Mouse (Mus musculus) liver, adult 2 months (tissue): ENCODE measurements around the gene Hadhb. TPM values are rescaled to one million over a fixed set of nuclear protein-coding genes. Genes with fewer than 3 reads are reported as not detected.

ENCODE experiments used
- DNase-seq: peaks from one replicate; pipeline ENCODE4 v3.0.0-alpha.2; 2011; ENCODE audit warnings: low read depth, low spot score; ENCODE audit errors: extremely low read depth
- H3K27ac ChIP-seq: fragments of 200-500 bp; replicated peaks from 2 replicates; pipeline ENCODE4 v1.5.1; 2012; ENCODE audit warnings: low read depth, mild to moderate bottlenecking, control low read depth, inconsistent platforms, low read length; ENCODE audit not compliant: insufficient read depth
- H3K27me3 ChIP-seq: fragments of 200-500 bp; 2 replicates; pipeline ENCODE4 v1.6.1; 2012; ENCODE audit warnings: mild to moderate bottlenecking, moderate library complexity, low read length, inconsistent platforms; ENCODE audit not compliant: control insufficient read depth, insufficient read depth
- H3K36me3 ChIP-seq: fragments of 200-500 bp; 2 replicates; pipeline ENCODE4 v1.6.1; 2012; ENCODE audit warnings: low read length, inconsistent platforms; ENCODE audit not compliant: control insufficient read depth, insufficient read depth
- H3K4me1 ChIP-seq: fragments of 200-500 bp; 2 replicates; pipeline ENCODE4 v1.6.1; 2011; ENCODE audit warnings: low read length; ENCODE audit not compliant: control insufficient read depth, insufficient read depth
- H3K4me3 ChIP-seq: fragments of 200-500 bp; 2 replicates; pipeline ENCODE4 v1.5.1; 2011; ENCODE audit warnings: low read depth, mild to moderate bottlenecking, control low read depth, low read length, moderate library complexity; ENCODE audit not compliant: insufficient read depth
- H3K79me2 ChIP-seq: fragments of 200-500 bp; 2 replicates; pipeline ENCODE4 v1.6.1; 2012; ENCODE audit warnings: inconsistent platforms, mild to moderate bottlenecking, low read length, moderate library complexity; ENCODE audit not compliant: control insufficient read depth, insufficient read depth
- H3K9ac ChIP-seq: fragments of 200-500 bp; 2 replicates; pipeline ENCODE4 v1.6.1; 2012; ENCODE audit warnings: low read depth, mild to moderate bottlenecking, control low read depth, inconsistent platforms, low read length
- CTCF ChIP-seq: fragments of 200-500 bp; IDR thresholded peaks from 2 replicates; pipeline ENCODE4 v1.5.1; 2011; ENCODE audit warnings: low read depth, low read length, control low read depth
- POLR2A ChIP-seq: fragments of 200-500 bp; IDR thresholded peaks from 2 replicates; pipeline ENCODE4 v1.6.1; 2011; ENCODE audit warnings: low read length, control low read depth; ENCODE audit not compliant: insufficient read depth; ENCODE audit errors: extremely low read depth
- WGBS: fragments of 180-500 bp; shearing (Covaris S2); methylation state at CpG from one replicate; pipeline ENCODE4 v1.1.7; 2018; 5-methylcytosine and 5-hydroxymethylcytosine counted together
- polyA plus RNA-seq: library from polyadenylated mRNA; depleted of rRNA; stranded (reverse); fragments of >200 nt; gene quantifications from 2 replicates; pipeline ENCODE4 v1.2.3, GENCODE M21; 2012
- total RNA-seq: library from RNA; depleted of rRNA; stranded (reverse); fragments of >200 nt; gene quantifications from 2 replicates; pipeline ENCODE4 v1.2.3, GENCODE M21; 2014

Hadhb gene
- total and polyA plus RNA-seq, 2 experiments: 137 to 252 TPM

- Histone ChIP-seq H3K27me3 (peaks cover 13% of the 10 kb centered on the region), H3K9ac (no peak overlapping the region), H3K36me3 (no peaks in the 10 kb centered on the region), H3K4me3 (no peak overlapping the region), H3K4me1 (peaks cover 3% of the 10 kb centered on the region), H3K27ac (no peak overlapping the region), H3K79me2 (no peaks in the 10 kb centered on the region)
- TF ChIP-seq POLR2A: no peak
- TF ChIP-seq CTCF: no peak
- 91% methylated on average over 6 of the region's 6 CpGs for WGBS
- DNase-seq: no peak
Measured at GRCm38 (mm10) chr5:30108233-30108632, 46.8 kb upstream of the Hadhb start.

GRCm38 (mm10) chr5:30109899-30110298 is 45.1 kb upstream of the Hadhb start:
- Histone ChIP-seq H3K79me2 (no peaks in the 10 kb centered on the region), H3K27me3 (peaks cover 22% of the 10 kb centered on the region), H3K4me3 (no peak overlapping the region), H3K9ac (no peak overlapping the region), H3K4me1 (peaks cover 6% of the 10 kb centered on the region), H3K36me3 (no peaks in the 10 kb centered on the region), H3K27ac (no peak overlapping the region)
- TF ChIP-seq POLR2A (no peak), CTCF (no peak)
- no peak for DNase-seq
- 93% methylated on average over 2 of the region's 2 CpGs for WGBS

GRCm38 (mm10) chr5:30110371-30111060 is 44.5 kb upstream of the Hadhb start:
- no peak for DNase-seq
- Histone ChIP-seq H3K36me3 (no peaks in the 10 kb centered on the region), H3K4me3 (no peak overlapping the region), H3K9ac (no peak overlapping the region), H3K27me3 (peaks cover 16% of the 10 kb centered on the region), H3K4me1 (peaks cover 5% of the 10 kb centered on the region), H3K79me2 (no peaks in the 10 kb centered on the region), H3K27ac (no peak overlapping the region)
- WGBS: 56% methylated on average over 22 of the region's 22 CpGs
- no peak for TF ChIP-seq CTCF
- TF ChIP-seq POLR2A: no peak

GRCm38 (mm10) chr5:30111126-30111525 is 43.9 kb upstream of the Hadhb start:
- no peak for DNase-seq
- no peak overlapping the region for H3K27ac ChIP-seq
- WGBS: 8% methylated on average over 18 of the region's 18 CpGs
- H3K36me3 ChIP-seq: no peaks in the 10 kb centered on the region
- H3K4me3 ChIP-seq: no peak overlapping the region
- H3K27me3 ChIP-seq: peaks cover 10% of the 10 kb centered on the region
- no peak for TF ChIP-seq POLR2A
- TF ChIP-seq CTCF: peak; percentile 30; the same call in 1 of the 2 replicates
- no peaks in the 10 kb centered on the region for H3K79me2 ChIP-seq
- H3K9ac ChIP-seq: no peak overlapping the region
- H3K4me1 ChIP-seq: peaks cover 5% of the 10 kb centered on the region

- H3K79me2 ChIP-seq: no peaks in the 10 kb centered on the region
- WGBS: 64% methylated on average over 3 of the region's 3 CpGs
- H3K4me1 ChIP-seq: peaks cover 5% of the 10 kb centered on the region; the same call in 1 of the 2 replicates
- no peaks in the 10 kb centered on the region for H3K36me3 ChIP-seq
- no peak overlapping the region for H3K9ac ChIP-seq
- DNase-seq: no peak
- no peak overlapping the region for H3K4me3 ChIP-seq
- no peak for TF ChIP-seq POLR2A
- no peak for TF ChIP-seq CTCF
- H3K27me3 ChIP-seq: peaks cover 8% of the 10 kb centered on the region
- no peak overlapping the region for H3K27ac ChIP-seq
Measured at GRCm38 (mm10) chr5:30111771-30112170, 43.3 kb upstream of the Hadhb start.

- 28% methylated on average over 3 of the region's 3 CpGs for WGBS
- peak; percentile 84 for DNase-seq
- H3K36me3 ChIP-seq: no peaks in the 10 kb centered on the region
- H3K9ac ChIP-seq: no peak overlapping the region
- H3K27me3 ChIP-seq: peaks cover 8% of the 10 kb centered on the region
- H3K79me2 ChIP-seq: no peaks in the 10 kb centered on the region
- no peak overlapping the region for H3K4me3 ChIP-seq
- H3K4me1 ChIP-seq: peaks cover 5% of the 10 kb centered on the region; the same call in 1 of the 2 replicates
- H3K27ac ChIP-seq: no peak overlapping the region
- peak; percentile 40 for TF ChIP-seq CTCF
- TF ChIP-seq POLR2A: no peak
Measured at GRCm38 (mm10) chr5:30112533-30113068, 42.4 kb upstream of the Hadhb start.
